Mouse (Mus musculus) fibroblast of lung, adult 2 months (primary cell): Measurements from ENCODE around the gene Usp13.

Experiments used
- DNase-seq: peaks from one replicate; pipeline ENCODE4 v3.0.0-alpha.2; 2011; ENCODE audit warnings: low read depth

The Usp13 gene

DNA sequence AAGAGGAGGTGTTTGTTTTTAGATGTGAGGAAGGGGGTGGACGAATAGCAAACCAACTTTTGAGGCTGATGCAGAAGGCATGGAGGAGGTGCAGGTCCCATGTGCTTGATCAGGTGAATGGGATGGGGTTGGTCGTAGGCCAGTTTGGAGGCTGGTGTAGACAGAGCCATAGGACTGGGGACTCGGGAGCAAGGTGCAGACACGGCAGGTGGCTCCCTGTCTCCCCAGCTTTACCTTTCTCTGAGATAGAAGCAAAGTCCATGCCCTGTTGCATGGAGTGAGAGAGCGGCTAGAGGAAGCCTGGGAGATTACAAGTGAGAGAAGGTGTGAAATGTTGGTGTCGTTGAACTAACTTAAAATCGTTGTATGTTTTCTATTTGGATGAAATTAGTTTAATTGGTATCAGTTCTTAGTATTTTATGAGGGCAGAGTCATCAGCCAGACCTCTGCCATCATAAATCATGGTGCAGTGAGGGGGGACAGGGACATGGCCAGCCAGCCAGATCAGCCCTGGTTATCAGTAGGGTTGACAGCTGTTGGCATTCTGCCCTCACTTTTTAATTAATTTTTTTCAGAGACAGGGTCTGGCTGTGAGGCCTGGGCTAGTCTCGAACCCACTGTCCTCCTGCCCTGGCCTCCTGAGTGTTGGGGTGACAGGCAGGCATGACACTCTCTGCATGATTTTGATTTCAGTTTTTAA is 122.6 kb downstream of the Usp13 start:
- no peak for DNase-seq

- no peak for DNase-seq
Observed at GRCm38 (mm10) chr3:32947486-32947885, 130.1 kb downstream of the Usp13 start.

GRCm38 (mm10) chr3:32951382-32951781 is 134.0 kb downstream of the Usp13 start:
- no peak for DNase-seq

DNA sequence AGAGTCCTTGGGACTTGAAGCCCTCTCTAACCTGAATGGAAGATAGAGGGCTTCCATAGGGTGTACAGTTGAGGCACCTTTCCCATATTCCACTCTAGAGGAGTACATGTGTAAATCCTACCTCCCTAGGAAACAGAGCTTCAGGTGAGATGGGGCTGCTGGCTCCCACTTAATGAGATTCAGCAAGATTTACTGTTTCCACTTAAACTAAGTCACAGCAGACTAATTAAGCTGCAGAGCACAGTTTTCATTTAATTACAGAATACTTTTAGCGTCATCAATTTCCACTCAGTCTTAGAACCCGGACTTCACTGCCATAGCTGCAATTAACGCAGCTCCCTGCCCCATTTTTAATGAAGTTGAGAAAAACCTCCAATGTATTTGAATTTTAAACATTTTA is 144.1 kb downstream of the Usp13 start:
- no peak for DNase-seq

- DNase-seq, result no peak
Observed at GRCm38 (mm10) chr3:32965528-32965927, 148.2 kb downstream of the Usp13 start.

GRCm38 (mm10) chr3:32968671-32969425 is 151.5 kb downstream of the Usp13 start:
- no peak for DNase-seq

GRCm38 (mm10) chr3:32970257-32970656 is 152.9 kb downstream of the Usp13 start:
- DNase-seq, result no peak

- DNase-seq, result no peak
Observed at GRCm38 (mm10) chr3:32979238-32979637, 161.9 kb downstream of the Usp13 start.

DNA sequence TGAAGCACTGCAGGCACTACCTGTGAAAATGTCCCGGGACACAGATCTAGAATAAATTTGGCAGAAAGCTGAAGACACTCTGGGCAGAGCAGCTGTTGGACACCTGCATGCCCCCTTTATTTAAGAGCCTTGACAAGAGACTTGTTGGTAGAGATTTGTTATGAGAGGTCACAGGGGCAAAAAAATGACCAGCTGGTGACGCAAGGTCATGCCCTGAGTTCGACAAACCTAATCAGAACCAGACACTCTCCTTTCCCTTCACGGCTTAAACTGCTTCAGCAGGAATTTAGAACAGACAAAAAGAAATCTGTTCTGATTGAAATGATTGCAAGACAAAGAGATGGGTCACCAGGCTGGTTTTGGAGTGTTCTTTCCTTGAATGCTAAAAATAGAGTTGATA is 162.6 kb downstream of the Usp13 start:
- no peak for DNase-seq

DNA sequence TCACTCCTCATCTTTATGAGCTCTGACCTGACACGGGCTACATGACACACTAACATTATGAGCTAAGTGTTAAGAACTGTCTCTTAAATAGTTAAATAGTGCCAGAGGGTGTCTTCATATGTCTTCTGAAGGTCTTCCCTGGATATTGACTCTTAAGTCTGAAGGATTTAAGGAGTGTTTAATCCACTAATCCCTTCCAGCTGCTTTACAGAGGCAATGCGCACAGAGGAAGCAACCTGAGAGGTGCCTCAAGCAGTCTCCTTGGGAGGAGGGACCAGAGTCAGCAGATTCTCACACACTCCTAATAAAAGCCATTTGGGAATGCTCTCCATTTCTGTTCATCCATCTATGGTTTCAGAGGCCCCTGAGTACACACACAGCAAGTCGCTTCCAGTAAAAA is 167.8 kb downstream of the Usp13 start:
- no peak for DNase-seq
